Mouse (Mus musculus) stomach, postnatal 0 days (tissue): ENCODE measurements around the gene 4931429L15Rik. TPM values are rescaled to one million over a fixed set of nuclear protein-coding genes. Genes with fewer than 3 reads are reported as not detected.
"Not testable (repeated sequence)": the region's sequence is repeated elsewhere in the genome, so short reads cannot be mapped to it uniquely, and the experiment has no call there.

Experiments
- ATAC-seq: fragments of 200-750 bp; cut with Nextera tagmentation; 2 replicates; pipeline ENCODE4 v1.8.0; 2017; ENCODE audit not compliant: low FRiP score, low TSS enrichment
- DNase-seq: peaks from one replicate; pipeline ENCODE4 v3.0.0-alpha.2; 2016; ENCODE audit warnings: low spot score
- H3K27ac ChIP-seq: fragments of 300-500 bp; sonication (generic); replicated peaks from 2 replicates; pipeline ENCODE4 v1.5.1; 2014; ENCODE audit warnings: mild to moderate bottlenecking, control low read depth
- H3K27me3 ChIP-seq: fragments of 300-500 bp; sonication (generic); 2 replicates; pipeline ENCODE4 v1.6.1; 2014; ENCODE audit warnings: low read length; ENCODE audit not compliant: control insufficient read depth, insufficient read depth
- H3K36me3 ChIP-seq: fragments of 300-500 bp; sonication (generic); 2 replicates; pipeline ENCODE4 v1.6.1; 2014; ENCODE audit warnings: low read length, mixed read lengths; ENCODE audit not compliant: control insufficient read depth, insufficient read depth
- H3K4me1 ChIP-seq: fragments of 300-500 bp; sonication (generic); replicated peaks from 2 replicates; pipeline ENCODE4 v1.6.1; 2014; ENCODE audit warnings: antibody characterized with exemption; ENCODE audit not compliant: control insufficient read depth, insufficient read depth
- H3K4me2 ChIP-seq: fragments of 300-500 bp; sonication (generic); replicated peaks from 2 replicates; pipeline ENCODE4 v1.6.1; 2014; ENCODE audit warnings: low read depth, mild to moderate bottlenecking, control low read depth, moderate library complexity
- H3K4me3 ChIP-seq: fragments of 300-500 bp; sonication (generic); 2 replicates; pipeline ENCODE4 v1.5.1; 2014; ENCODE audit warnings: low read depth, low read length, control low read depth
- H3K9ac ChIP-seq: fragments of 300-500 bp; sonication (generic); 2 replicates; pipeline ENCODE4 v1.6.1; 2014; ENCODE audit warnings: mild to moderate bottlenecking, low read length, control low read depth, mixed read lengths
- H3K9me3 ChIP-seq: fragments of 300-500 bp; sonication (generic); 2 replicates; pipeline ENCODE4 v1.6.1; 2016; ENCODE audit warnings: low read length; ENCODE audit not compliant: control insufficient read depth
- CTCF ChIP-seq: IDR thresholded peaks from 2 replicates; pipeline ENCODE4 v1.5.1; 2016; ENCODE audit warnings: antibody characterized with exemption, low read depth, mild to moderate bottlenecking, moderate library complexity
- EP300 ChIP-seq: optimal IDR thresholded peaks from 2 replicates; pipeline ENCODE3; 2016; ENCODE audit warnings: antibody characterized with exemption
- WGBS: fragments of 180-500 bp; shearing (Covaris S2); extraction: QIAGEN DNeasy Blood & Tissue Kit; methylation state at CpG from one replicate; pipeline ENCODE4 v1.1.7; 2014; 5-methylcytosine and 5-hydroxymethylcytosine counted together
- polyA plus RNA-seq: library from polyadenylated mRNA; unstranded; fragments of >200 nt; fragmentation: Nextera tagmentation; extraction: Ambion mirVana; gene quantifications from 2 replicates; pipeline ENCODE4 v1.2.1, GENCODE M21; 2015

4931429L15Rik gene
- not detected in 2 replicates for polyA plus RNA-seq

DNA sequence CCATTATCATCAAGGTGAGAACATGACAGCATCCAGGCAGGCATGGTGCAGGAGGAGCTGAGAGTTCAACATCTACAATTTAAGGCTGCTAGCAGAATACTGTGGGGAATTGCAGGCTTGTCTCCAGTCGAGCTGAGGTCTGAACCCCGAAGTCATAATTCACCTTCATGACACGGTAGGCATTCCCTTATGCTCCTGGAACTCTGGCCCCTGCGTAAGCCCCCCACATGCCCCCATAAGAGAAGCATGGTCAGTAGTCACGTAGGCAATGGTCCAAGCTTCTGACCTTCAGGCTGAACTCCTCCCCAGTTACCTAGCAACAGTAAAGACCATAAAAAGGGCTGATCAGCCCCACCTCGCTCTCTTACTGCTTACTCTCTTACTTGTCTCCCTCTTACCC lies at the start of gene 4931429L15Rik:
Gene 4931429L15Rik (minus strand): TSS at position 101 of the 400 bp plus-strand sequence.
- H3K4me3 ChIP-seq, H3K9me3 ChIP-seq, H3K36me3 ChIP-seq, ATAC-seq, H3K4me1 ChIP-seq, H3K27ac ChIP-seq, DNase-seq, H3K9ac ChIP-seq, H3K4me2 ChIP-seq, H3K27me3 ChIP-seq: not testable (repeated sequence)
- WGBS = 73% methylated on average over 6 of the region's 6 CpGs

- Histone ChIP-seq H3K4me2 (no peak overlapping the region), H3K27ac (no peak overlapping the region), H3K4me3 (no peak overlapping the region), H3K9ac (no peak overlapping the region), H3K4me1 (no peaks in the 10 kb centered on the region), H3K36me3 (no peaks in the 10 kb centered on the region), H3K27me3 (no peaks in the 10 kb centered on the region), H3K9me3 (no peaks in the 10 kb centered on the region)
- ATAC-seq = no peak
- TF ChIP-seq CTCF (no peak), EP300 (no peak)
- 52% methylated on average over 2 of the region's 2 CpGs for WGBS
- DNase-seq = no peak
These were observed 42.7 kb upstream of the 4931429L15Rik start for GRCm38 (mm10) chr9:46362459-46362858.

GRCm38 (mm10) chr9:46361461-46362111 lies 41.8 kb upstream of the 4931429L15Rik start:
- Histone ChIP-seq H3K9me3 (no peaks in the 10 kb centered on the region), H3K4me1 (no peaks in the 10 kb centered on the region), H3K36me3 (no peaks in the 10 kb centered on the region), H3K27me3 (no peaks in the 10 kb centered on the region), H3K27ac (no peak overlapping the region), H3K4me3 (no peak overlapping the region), H3K4me2 (no peak overlapping the region), H3K9ac (no peak overlapping the region)
- TF ChIP-seq CTCF (no peak), EP300 (no peak)
- WGBS = 72% methylated on average over 11 of the region's 11 CpGs
- ATAC-seq = no peak
- DNase-seq = no peak

- no peak overlapping the region for H3K9ac ChIP-seq
- TF ChIP-seq CTCF (peak; percentile 87), EP300 (no peak)
- ATAC-seq (peak; percentile 56; the same call in 1 of the 2 replicates), DNase-seq (peak; percentile 63)
- no peaks in the 10 kb centered on the region for H3K36me3 ChIP-seq
- no peak overlapping the region for H3K4me3 ChIP-seq
- H3K27ac ChIP-seq = no peak overlapping the region
- no peaks in the 10 kb centered on the region for H3K27me3 ChIP-seq
- WGBS = under 1% methylated on average over 3 of the region's 3 CpGs
- H3K4me1 ChIP-seq = no peaks in the 10 kb centered on the region
- H3K9me3 ChIP-seq = no peaks in the 10 kb centered on the region
- no peak overlapping the region for H3K4me2 ChIP-seq
These were observed 34.2 kb upstream of the 4931429L15Rik start for GRCm38 (mm10) chr9:46353992-46354391.

DNA sequence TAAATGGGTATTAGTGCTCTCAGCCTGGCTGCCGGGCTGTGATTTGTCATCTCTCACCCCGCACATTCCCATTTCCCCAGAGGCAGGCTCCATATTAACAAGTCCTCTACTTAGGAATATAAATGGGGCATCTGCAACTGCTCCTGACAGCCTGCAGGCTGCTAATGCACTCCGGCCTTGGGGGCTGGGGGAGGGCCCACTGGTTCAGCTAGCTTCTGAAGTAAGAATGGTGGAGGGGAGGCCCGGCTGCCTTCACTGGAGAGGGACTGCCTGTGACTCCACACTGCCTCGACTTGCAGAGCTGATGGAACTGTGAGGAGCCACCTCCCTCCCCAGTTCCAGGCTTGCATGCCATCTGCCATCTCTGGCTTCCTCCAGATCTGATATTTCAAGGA lies 33.5 kb upstream of the 4931429L15Rik start:
- DNase-seq = no peak
- no peak for ATAC-seq
- H3K4me1 ChIP-seq = no peaks in the 10 kb centered on the region
- H3K4me2 ChIP-seq = no peak overlapping the region
- no peaks in the 10 kb centered on the region for H3K9me3 ChIP-seq
- H3K27me3 ChIP-seq = no peaks in the 10 kb centered on the region
- no peak overlapping the region for H3K27ac ChIP-seq
- TF ChIP-seq EP300 (no peak), CTCF (no peak)
- no peak overlapping the region for H3K9ac ChIP-seq
- no peaks in the 10 kb centered on the region for H3K36me3 ChIP-seq
- no peak overlapping the region for H3K4me3 ChIP-seq
- WGBS = 31% methylated on average over 5 of the region's 5 CpGs

- WGBS = 31% methylated on average over 12 of the region's 12 CpGs
- H3K27me3 ChIP-seq = no peaks in the 10 kb centered on the region
- no peak for TF ChIP-seq EP300
- TF ChIP-seq CTCF = no peak
- H3K27ac ChIP-seq = no peak overlapping the region
- H3K36me3 ChIP-seq = no peaks in the 10 kb centered on the region
- H3K9ac ChIP-seq = no peak overlapping the region
- H3K4me1 ChIP-seq = no peaks in the 10 kb centered on the region
- ATAC-seq = no peak
- H3K4me3 ChIP-seq = no peak overlapping the region
- no peak overlapping the region for H3K4me2 ChIP-seq
- H3K9me3 ChIP-seq = no peaks in the 10 kb centered on the region
- no peak for DNase-seq
These were observed 33.0 kb upstream of the 4931429L15Rik start for GRCm38 (mm10) chr9:46352651-46353329.
